Mouse (Mus musculus): ENCODE results near the gene Scrn3.
A peak's percentile ranks its signal among the peaks of the same experiment; 100 is the strongest.

The Scrn3 gene

GRCm38 (mm10) chr2:73312152-73313116 is at the start of gene Scrn3, which contains the start of gene Cir1:
TSS of gene Scrn3 (plus strand) at chr2:73312601.
TSS of gene Cir1 (minus strand) at chr2:73312701.
- peak; percentile 98 for DNase-seq (ENCODE audit: low read depth, low spot score)

- no peak for DNase-seq (ENCODE audit: low read depth, low spot score)
Measured at GRCm38 (mm10) chr2:73263172-73263765, 49.1 kb upstream of the Scrn3 start.

- DNase-seq (ENCODE audit: low read depth, low spot score) = peak; percentile 55
Measured at GRCm38 (mm10) chr2:73263794-73264610, 48.4 kb upstream of the Scrn3 start.

GRCm38 (mm10) chr2:73264611-73265195 is 47.7 kb upstream of the Scrn3 start:
- no peak for DNase-seq (ENCODE audit: low read depth, low spot score)

- no peak for DNase-seq (ENCODE audit: low read depth, low spot score)
Measured at GRCm38 (mm10) chr2:73266011-73266410, 46.4 kb upstream of the Scrn3 start.

- DNase-seq (ENCODE audit: low read depth, low spot score) = no peak
Measured at GRCm38 (mm10) chr2:73266623-73267022, 45.8 kb upstream of the Scrn3 start.

GRCm38 (mm10) chr2:73267231-73267630 is 45.2 kb upstream of the Scrn3 start:
- DNase-seq (ENCODE audit: low read depth, low spot score) = no peak

GRCm38 (mm10) chr2:73267818-73268217 is 44.6 kb upstream of the Scrn3 start:
- no peak for DNase-seq (ENCODE audit: low read depth, low spot score)

- peak; percentile 39 for DNase-seq (ENCODE audit: low read depth, low spot score)
Measured at GRCm38 (mm10) chr2:73268281-73268680, 44.1 kb upstream of the Scrn3 start.

- DNase-seq (ENCODE audit: low read depth, low spot score) = no peak
Measured at GRCm38 (mm10) chr2:73268836-73269395, 43.5 kb upstream of the Scrn3 start.

GRCm38 (mm10) chr2:73269666-73270065 is 42.7 kb upstream of the Scrn3 start:
- DNase-seq (ENCODE audit: low read depth, low spot score) = peak; percentile 21

GRCm38 (mm10) chr2:73270071-73270592 is 42.3 kb upstream of the Scrn3 start:
- DNase-seq (ENCODE audit: low read depth, low spot score) = peak; percentile 23

GRCm38 (mm10) chr2:73270593-73271458 is 41.6 kb upstream of the Scrn3 start:
- peak; percentile 46 for DNase-seq (ENCODE audit: low read depth, low spot score)

- peak; percentile 89 for DNase-seq (ENCODE audit: low read depth, low spot score)
Measured at GRCm38 (mm10) chr2:73271459-73272161, 40.8 kb upstream of the Scrn3 start, which contains the start of gene Sp9. TSS of gene Sp9 (plus strand) at chr2:73271925.

- peak; percentile 36 for DNase-seq (ENCODE audit: low read depth, low spot score)
Measured at GRCm38 (mm10) chr2:73272351-73273248, 39.8 kb upstream of the Scrn3 start.

- peak; percentile 25 for DNase-seq (ENCODE audit: low read depth, low spot score)
Measured at GRCm38 (mm10) chr2:73273249-73274118, 38.9 kb upstream of the Scrn3 start.
